Mouse (Mus musculus): ENCODE measurements around the gene Rxrg. TPM values are rescaled to one million over a fixed set of nuclear protein-coding genes. Genes with fewer than 3 reads are reported as not detected.

Gene Rxrg
- 8.0 and 8.3 TPM in 2 replicates for polyA plus RNA-seq (2016; fragmentation: Nextera tagmentation; extraction: Ambion mirVana)

DNA sequence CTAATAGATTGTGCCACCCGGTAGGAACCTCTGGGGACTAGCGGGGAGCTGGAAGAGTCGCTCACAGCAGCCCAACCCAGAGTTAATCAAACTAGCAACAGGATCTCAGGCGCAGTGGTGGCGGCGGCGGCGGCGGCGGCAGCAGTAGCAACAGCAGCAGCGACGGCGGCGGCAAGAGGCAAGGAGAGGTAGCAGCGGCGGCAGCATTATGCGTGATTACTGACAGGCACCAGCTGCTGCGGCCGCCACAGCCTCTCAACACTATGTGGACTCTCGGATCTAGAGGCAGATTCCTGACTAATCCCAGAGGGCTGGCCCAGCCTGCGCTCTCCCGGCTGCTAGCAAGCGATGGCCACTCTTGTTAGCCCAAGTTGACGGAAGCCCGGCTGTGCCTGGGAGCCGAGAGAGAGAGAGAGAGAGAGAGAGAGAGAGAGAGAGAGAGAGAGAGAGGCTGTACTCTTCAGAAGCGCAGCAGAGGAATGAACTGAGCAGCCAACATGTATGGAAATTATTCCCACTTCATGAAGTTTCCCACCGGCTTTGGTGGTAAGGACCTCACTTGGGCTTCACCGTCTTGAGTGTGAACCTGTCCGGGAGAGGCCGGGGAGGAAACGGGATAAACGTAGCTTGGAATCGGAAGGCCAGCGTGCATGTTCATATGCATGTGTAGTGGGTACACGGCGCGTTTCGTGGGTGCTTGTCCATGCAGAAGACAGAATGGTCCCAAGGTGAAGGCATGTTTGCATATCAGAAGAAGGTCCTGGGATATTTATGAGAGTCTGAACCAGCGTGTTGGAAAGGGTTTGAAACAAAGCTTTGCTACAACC is at the start of gene Rxrg:
Gene Rxrg, plus strand, starts transcription at position 130 of the 827 bp plus-strand sequence.
- peaks cover 18% of the 10 kb centered on the region for H3K4me1 ChIP-seq
- H3K9ac ChIP-seq: peak within 1 kb of the TSS; percentile 54
- H3K36me3 ChIP-seq: no peaks in the 10 kb centered on the region
- H3K27me3 ChIP-seq: peaks cover 21% of the 10 kb centered on the region; the same call in 1 of the 2 replicates
- H3K27ac ChIP-seq: peak within 1 kb of the TSS; percentile 76
- ATAC-seq (ENCODE audit: low FRiP score): peak; percentile 84
- H3K4me2 ChIP-seq (replicated peaks): peak within 1 kb of the TSS; percentile 82
- H3K4me3 ChIP-seq: peak within 1 kb of the TSS; percentile 42
- WGBS: under 1% methylated on average over 40 of the region's 40 CpGs
- H3K9me3 ChIP-seq (replicated peaks): no peaks in the 10 kb centered on the region

GRCm38 (mm10) chr1:167549324-167549723 is 48.9 kb upstream of the Rxrg start:
- Histone ChIP-seq H3K4me1 (no peaks in the 10 kb centered on the region; the same call in 1 of the 2 replicates), H3K36me3 (no peaks in the 10 kb centered on the region), H3K27me3 (0 out of 2 replicates have a peak, but pooled peaks cover 4% of the 10 kb centered on the region), H3K4me3 (no peak overlapping the region), H3K27ac (no peak overlapping the region), H3K4me2 (replicated peaks) (no peak overlapping the region), H3K9me3 (replicated peaks) (no peaks in the 10 kb centered on the region), H3K9ac (no peak overlapping the region)
- ATAC-seq (ENCODE audit: low FRiP score): no peak
- WGBS: 49% methylated on average over 6 of the region's 6 CpGs

DNA sequence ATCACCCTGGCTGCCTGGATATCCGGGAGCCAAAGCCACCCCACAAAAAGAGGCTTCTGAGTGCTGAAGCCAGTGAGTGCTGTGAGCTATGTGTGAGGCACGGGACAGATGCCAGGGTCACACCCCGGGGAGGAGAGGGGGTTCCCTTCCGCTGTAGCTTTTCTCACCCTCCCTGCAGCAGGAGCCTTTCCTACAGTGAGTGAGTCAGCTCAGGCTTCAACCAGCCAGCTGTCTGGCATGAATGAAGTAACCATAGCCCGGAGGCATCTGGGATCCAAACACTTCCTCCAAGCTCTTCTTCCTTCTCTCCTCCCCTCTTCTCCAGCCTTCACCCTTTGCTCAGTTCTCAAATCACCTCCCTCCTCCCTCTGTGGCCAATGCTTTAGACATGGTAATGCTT is 46.6 kb upstream of the Rxrg start:
- Histone ChIP-seq H3K9me3 (replicated peaks) (no peaks in the 10 kb centered on the region), H3K9ac (no peak overlapping the region), H3K4me2 (replicated peaks) (no peak overlapping the region), H3K36me3 (no peaks in the 10 kb centered on the region), H3K4me3 (no peak overlapping the region), H3K27me3 (0 out of 2 replicates have a peak, but pooled peaks cover 4% of the 10 kb centered on the region), H3K27ac (no peak overlapping the region), H3K4me1 (no peaks in the 10 kb centered on the region; the same call in 1 of the 2 replicates)
- WGBS: 41% methylated on average over 5 of the region's 5 CpGs
- no peak for ATAC-seq (ENCODE audit: low FRiP score)

DNA sequence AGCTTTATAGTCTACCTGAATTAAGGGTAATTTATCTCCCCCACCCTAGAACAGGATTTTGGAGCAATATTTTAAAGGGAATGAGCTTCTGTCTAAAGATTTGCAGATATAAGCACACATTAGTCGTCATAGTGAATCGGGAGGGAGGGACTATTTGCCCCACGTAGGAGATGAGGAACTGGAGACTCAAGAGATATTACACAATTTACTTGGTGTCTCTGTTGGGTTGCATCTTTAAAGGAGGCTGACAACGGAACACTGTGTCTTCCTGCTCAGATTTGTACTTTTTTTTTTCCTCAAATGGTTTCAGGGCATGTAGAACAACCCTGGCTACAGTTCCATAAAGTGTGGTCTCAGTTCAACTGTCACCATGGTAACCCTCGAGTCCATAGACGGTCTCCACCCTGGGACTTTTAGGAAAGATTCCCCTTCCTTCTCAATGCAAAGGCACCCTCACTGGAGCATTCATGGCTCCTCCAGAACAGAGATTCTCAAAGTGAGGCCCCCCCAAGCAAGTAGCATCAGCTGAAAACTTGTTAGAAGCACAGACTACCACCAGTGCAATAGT is 44.1 kb upstream of the Rxrg start:
- Histone ChIP-seq H3K9me3 (replicated peaks) (no peaks in the 10 kb centered on the region), H3K9ac (no peak overlapping the region), H3K27ac (no peak overlapping the region), H3K27me3 (0 out of 2 replicates have a peak, but pooled peaks cover 4% of the 10 kb centered on the region), H3K36me3 (no peaks in the 10 kb centered on the region), H3K4me3 (no peak overlapping the region), H3K4me2 (replicated peaks) (no peak overlapping the region), H3K4me1 (no peaks in the 10 kb centered on the region; the same call in 1 of the 2 replicates)
- WGBS: 69% methylated on average over 6 of the region's 6 CpGs
- ATAC-seq (ENCODE audit: low FRiP score): no peak

- WGBS: 60% methylated on average over 2 of the region's 2 CpGs
- Histone ChIP-seq H3K27me3 (peaks cover 2% of the 10 kb centered on the region; the same call in 1 of the 2 replicates), H3K9me3 (replicated peaks) (no peaks in the 10 kb centered on the region), H3K27ac (no peak overlapping the region), H3K4me3 (no peak overlapping the region), H3K4me1 (no peaks in the 10 kb centered on the region), H3K9ac (no peak overlapping the region), H3K4me2 (replicated peaks) (no peak overlapping the region), H3K36me3 (no peaks in the 10 kb centered on the region)
- ATAC-seq (ENCODE audit: low FRiP score): no peak
These were observed 31.6 kb upstream of the Rxrg start for GRCm38 (mm10) chr1:167566571-167566970.

- 0 out of 2 replicates have a peak, but pooled peaks cover 2% of the 10 kb centered on the region for H3K27me3 ChIP-seq
- H3K4me3 ChIP-seq: no peak overlapping the region
- H3K9me3 ChIP-seq (replicated peaks): no peaks in the 10 kb centered on the region
- H3K36me3 ChIP-seq: no peaks in the 10 kb centered on the region
- no peak overlapping the region for H3K27ac ChIP-seq
- H3K4me2 ChIP-seq (replicated peaks): no peak overlapping the region
- no peak for ATAC-seq (ENCODE audit: low FRiP score)
- H3K4me1 ChIP-seq: peaks cover 6% of the 10 kb centered on the region
- WGBS: 88% methylated on average over 3 of the region's 3 CpGs
- no peak overlapping the region for H3K9ac ChIP-seq
These were observed 19.1 kb upstream of the Rxrg start for GRCm38 (mm10) chr1:167579131-167579530.

- no peak overlapping the region for H3K27ac ChIP-seq
- H3K36me3 ChIP-seq: no peaks in the 10 kb centered on the region
- H3K4me1 ChIP-seq: peaks cover 6% of the 10 kb centered on the region
- 54% methylated on average over 6 of the region's 6 CpGs for WGBS
- H3K9ac ChIP-seq: no peak overlapping the region
- no peaks in the 10 kb centered on the region for H3K9me3 ChIP-seq (replicated peaks)
- ATAC-seq (ENCODE audit: low FRiP score): no peak
- H3K4me3 ChIP-seq: no peak overlapping the region
- H3K4me2 ChIP-seq (replicated peaks): no peak overlapping the region
- H3K27me3 ChIP-seq: 0 out of 2 replicates have a peak, but pooled peaks cover 2% of the 10 kb centered on the region
These were observed 15.0 kb upstream of the Rxrg start for GRCm38 (mm10) chr1:167583195-167583594.

GRCm38 (mm10) chr1:167583888-167584287 is 14.3 kb upstream of the Rxrg start:
- Histone ChIP-seq H3K27ac (no peak overlapping the region), H3K27me3 (0 out of 2 replicates have a peak, but pooled peaks cover 2% of the 10 kb centered on the region), H3K9ac (no peak overlapping the region), H3K4me2 (replicated peaks) (0 out of 2 replicates have a peak overlapping the region, but pooled peaks have one; percentile 8), H3K4me3 (no peak overlapping the region), H3K9me3 (replicated peaks) (no peaks in the 10 kb centered on the region), H3K36me3 (no peaks in the 10 kb centered on the region), H3K4me1 (peaks cover 6% of the 10 kb centered on the region)
- ATAC-seq (ENCODE audit: low FRiP score): peak; percentile 46; the same call in 1 of the 2 replicates
- 45% methylated on average over 12 of the region's 12 CpGs for WGBS

DNA sequence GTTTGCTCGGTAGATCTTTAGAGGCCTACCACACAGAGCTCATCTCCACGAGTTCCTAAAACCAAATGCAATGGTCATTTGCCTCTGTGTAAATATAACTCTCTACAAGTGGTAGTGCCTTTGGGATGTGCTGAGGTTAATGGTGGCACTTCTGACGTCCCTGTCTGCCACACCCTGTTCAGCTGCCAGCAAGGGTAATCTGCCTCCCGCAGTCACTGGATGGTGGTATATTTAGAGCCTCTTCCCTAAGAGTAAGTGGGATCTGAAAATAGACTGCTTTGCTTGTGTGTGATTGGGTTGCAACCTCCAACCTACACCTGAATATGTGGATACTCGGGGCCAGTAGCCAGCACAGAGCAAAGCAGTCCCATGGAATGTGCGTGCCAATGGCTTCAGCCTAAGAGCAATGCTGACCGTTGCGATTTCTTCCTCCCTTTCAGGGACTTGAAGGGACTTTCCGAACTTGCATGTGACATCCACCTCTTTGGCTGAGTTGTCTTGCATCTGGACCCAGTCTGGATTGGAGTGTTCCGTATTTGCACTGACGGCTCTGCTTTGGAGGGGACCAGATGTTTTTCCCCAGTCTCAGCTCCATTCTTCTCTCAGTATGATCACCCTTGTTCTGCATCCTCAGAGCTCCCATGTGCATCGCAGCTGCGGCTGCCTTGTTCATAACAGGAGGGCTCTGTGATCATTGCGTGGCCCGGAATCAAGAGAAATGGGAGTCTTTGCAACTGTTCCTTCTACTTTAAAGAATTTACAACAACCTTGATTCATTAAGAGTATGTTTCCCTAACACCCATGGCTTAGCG is 9.2 kb upstream of the Rxrg start:
- H3K4me3 ChIP-seq: no peak overlapping the region
- H3K27me3 ChIP-seq: no peaks in the 10 kb centered on the region
- no peaks in the 10 kb centered on the region for H3K36me3 ChIP-seq
- H3K4me2 ChIP-seq (replicated peaks): no peak overlapping the region
- peaks cover 2% of the 10 kb centered on the region for H3K4me1 ChIP-seq
- H3K27ac ChIP-seq: no peak overlapping the region
- no peaks in the 10 kb centered on the region for H3K9me3 ChIP-seq (replicated peaks)
- no peak overlapping the region for H3K9ac ChIP-seq
- 84% methylated on average over 16 of the region's 16 CpGs for WGBS
- ATAC-seq (ENCODE audit: low FRiP score): no peak

DNA sequence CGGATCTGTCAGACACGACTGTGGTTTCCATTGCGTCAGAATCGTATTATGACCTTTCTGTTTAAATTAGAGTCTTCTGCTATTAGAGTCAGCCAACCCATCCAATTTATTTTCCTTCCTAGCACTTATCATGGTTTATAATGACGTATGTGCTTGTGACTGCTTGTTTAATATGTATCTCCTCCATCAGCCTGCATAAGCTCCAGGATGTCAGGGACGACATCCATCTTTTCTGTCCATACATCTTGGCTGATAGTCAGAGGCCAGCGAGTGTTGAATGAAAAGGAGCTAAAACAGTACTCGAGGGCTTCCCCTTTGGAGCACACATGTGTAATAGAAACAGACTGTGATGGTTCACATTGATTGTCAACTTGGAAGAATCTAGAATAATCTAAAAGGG is 6.0 kb upstream of the Rxrg start:
- ATAC-seq (ENCODE audit: low FRiP score): no peak
- Histone ChIP-seq H3K9ac (no peak overlapping the region), H3K27ac (no peak overlapping the region), H3K27me3 (0 out of 2 replicates have a peak, but pooled peaks cover 4% of the 10 kb centered on the region), H3K36me3 (no peaks in the 10 kb centered on the region), H3K9me3 (replicated peaks) (no peaks in the 10 kb centered on the region), H3K4me1 (no peaks in the 10 kb centered on the region), H3K4me3 (no peak overlapping the region), H3K4me2 (replicated peaks) (no peak overlapping the region)
- WGBS: 77% methylated on average over 8 of the region's 8 CpGs

GRCm38 (mm10) chr1:167599211-167599735 is 1.1 kb downstream of the Rxrg start:
- peak overlapping the region; percentile 42 for H3K4me3 ChIP-seq
- peak overlapping the region; percentile 82 for H3K4me2 ChIP-seq (replicated peaks)
- no peak overlapping the region for H3K9ac ChIP-seq
- H3K36me3 ChIP-seq: no peaks in the 10 kb centered on the region
- peaks cover 20% of the 10 kb centered on the region for H3K4me1 ChIP-seq
- no peaks in the 10 kb centered on the region for H3K9me3 ChIP-seq (replicated peaks)
- 12% methylated on average over 7 of the region's 7 CpGs for WGBS
- H3K27ac ChIP-seq: no peak overlapping the region
- peaks cover 21% of the 10 kb centered on the region; the same call in 1 of the 2 replicates for H3K27me3 ChIP-seq
- ATAC-seq (ENCODE audit: low FRiP score): no peak

Measured in hindbrain, embryonic 12.5 days (tissue).